Mouse (Mus musculus) heart, adult 9 months (tissue): Measurements from ENCODE around the gene Tbc1d8.

Experiments
- DNase-seq, 2 experiments: peaks; one replicate each; pipeline ENCODE4 v3.0.0; 2022; ENCODE audit warnings: low spot score in 2 of 2

The Tbc1d8 gene

GRCm38 (mm10) chr1:39365562-39365961 is 113.0 kb downstream of the Tbc1d8 start:
- no peak for DNase-seq

DNA sequence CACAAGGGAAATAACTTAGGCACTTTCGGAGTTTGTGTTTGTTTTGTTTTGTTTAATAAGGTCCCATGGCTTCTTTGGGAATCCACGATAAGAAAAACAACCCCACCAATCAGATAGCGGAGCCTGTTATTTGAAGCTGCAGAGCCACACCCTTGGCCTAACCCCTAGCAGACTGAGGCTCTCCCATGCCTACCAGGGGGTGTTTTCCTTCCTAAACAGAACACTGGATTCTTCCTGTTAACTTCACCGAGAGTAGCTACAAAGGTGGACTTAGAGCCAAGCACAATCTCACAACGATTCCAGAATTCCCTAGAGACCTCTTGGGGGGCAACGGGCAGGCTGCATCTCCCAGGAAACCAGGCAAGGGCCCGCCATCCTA is 116.1 kb downstream of the Tbc1d8 start:
- DNase-seq, result no peak

DNA sequence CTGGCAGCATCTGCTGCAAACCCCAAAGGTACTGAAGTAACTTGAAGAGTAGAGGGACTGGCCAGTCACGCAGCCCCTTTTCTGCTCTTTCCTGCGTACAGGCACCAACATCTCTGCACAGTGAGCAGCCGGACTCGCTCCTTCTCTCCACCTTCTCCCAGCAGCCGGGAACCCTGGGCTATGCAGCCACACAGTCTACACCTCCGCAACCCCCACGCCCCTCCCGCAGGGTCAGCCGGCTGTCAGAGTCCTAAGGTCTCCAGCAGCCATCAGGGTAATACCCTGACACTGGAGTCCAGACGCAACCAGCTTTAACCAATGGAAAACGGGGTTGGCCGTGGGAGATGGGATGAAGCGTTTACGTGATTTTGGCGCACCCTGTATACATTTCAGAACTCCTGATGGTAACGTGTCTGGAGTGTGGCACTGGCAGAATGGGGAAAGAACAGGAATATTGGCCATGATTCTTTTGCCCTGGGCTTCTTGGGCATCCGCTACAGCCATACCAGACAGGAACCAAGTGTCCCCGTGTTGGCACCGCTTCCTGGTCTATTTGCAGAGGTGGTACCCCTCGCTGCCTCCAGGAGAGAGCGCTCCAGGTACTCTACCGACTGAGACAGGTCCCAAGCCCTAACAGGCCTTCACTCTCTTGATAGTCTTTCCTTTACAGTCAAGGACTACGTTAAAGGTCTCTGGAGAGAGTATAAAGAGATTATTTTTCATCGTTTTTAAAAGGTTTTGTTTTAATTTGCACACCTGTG is 116.6 kb downstream of the Tbc1d8 start:
- no peak for DNase-seq

DNA sequence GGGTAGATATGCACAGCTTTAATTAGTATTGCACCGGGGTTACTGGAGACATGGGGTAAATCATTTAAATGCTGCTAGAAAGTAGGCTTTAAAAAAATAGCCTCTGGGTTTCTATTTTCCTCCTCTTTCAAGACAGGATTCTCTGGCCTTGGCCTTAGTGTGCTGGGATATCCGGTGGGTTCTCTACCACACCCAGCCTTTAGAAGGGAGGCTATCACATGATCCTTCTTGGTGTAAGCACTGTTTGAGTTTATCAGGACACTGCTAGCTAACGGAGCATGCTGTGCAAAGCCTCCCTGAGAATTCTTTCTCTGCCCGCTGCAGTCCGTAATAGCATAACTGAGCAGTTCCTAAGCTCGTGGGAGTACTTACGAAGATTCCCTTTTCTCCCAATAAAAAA is 129.1 kb downstream of the Tbc1d8 start:
- DNase-seq, result peak; percentile 18 to 35

DNA sequence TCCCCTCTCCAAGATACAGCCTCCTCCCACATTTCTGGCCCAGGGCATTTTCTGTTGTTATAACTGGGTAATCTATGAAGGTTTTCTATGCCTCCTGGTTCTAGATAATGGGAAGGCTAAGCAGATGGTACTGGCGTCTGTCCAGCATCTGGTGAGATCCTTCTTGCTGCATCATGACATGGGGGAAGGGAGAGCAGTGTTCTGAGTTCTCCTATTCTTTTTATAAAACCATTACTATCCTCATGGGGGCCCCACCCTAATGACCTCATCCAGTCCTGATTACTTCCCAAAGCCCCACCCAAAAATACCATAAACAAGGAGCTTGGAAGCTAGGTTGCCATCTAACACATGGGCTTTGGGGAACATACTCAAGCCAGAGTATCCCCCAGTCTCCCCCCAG is 129.6 kb downstream of the Tbc1d8 start:
- peak; percentile 64 to 78 for DNase-seq

- no peak for DNase-seq
Measured at GRCm38 (mm10) chr1:39344981-39345600, 133.5 kb downstream of the Tbc1d8 start.

- no peak for DNase-seq
Measured at GRCm38 (mm10) chr1:39343242-39343641, 135.3 kb downstream of the Tbc1d8 start.

DNA sequence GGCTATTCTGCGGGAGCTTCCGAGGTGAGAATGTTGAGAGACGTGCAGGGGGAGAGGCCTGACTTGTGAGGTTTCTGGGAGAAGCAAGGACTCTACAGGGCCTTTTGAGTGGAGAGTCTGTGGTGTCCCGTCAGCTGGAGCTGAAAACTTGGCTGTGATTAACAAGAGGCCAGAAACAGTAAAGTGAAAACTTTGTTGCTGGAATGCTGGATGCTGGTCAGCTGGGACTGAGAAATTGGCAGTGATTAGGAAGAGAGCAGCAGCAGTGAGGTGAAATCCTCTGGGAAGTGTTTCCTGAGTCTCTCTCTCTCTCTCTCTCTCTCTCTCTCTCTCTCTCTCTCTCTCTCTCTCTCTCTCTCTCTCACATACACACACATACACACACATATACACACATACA is 136.7 kb downstream of the Tbc1d8 start:
- peak; percentile 17 to 20 for DNase-seq

DNA sequence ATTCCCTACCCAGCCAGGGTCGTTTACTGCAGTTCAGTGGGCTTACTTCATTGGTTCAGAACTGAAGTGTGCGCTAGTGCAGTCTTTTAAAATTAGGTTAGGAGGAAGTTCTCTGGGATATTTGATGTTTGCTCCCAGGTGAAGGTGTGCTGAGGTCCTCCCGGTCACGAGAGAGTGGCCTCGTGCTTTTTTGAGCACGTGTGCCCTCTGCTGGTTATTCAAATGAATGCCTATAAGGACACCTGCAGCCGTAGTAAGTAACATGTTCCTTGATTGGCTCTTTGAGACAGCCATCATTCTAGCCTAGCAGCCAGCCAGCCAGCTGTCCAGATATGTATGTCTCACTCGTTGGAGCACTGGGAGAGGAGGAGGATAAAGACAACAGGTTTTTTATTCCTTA is 137.9 kb downstream of the Tbc1d8 start:
- peak; percentile 24 to 55 for DNase-seq

GRCm38 (mm10) chr1:39340156-39340555 is 138.4 kb downstream of the Tbc1d8 start:
- no peak for DNase-seq

GRCm38 (mm10) chr1:39339455-39339854 is 139.1 kb downstream of the Tbc1d8 start:
- DNase-seq, result no peak

- DNase-seq, result no peak
Measured at GRCm38 (mm10) chr1:39338831-39339230, 139.7 kb downstream of the Tbc1d8 start.

GRCm38 (mm10) chr1:39336788-39337187 is 141.8 kb downstream of the Tbc1d8 start:
- DNase-seq, result no peak

DNA sequence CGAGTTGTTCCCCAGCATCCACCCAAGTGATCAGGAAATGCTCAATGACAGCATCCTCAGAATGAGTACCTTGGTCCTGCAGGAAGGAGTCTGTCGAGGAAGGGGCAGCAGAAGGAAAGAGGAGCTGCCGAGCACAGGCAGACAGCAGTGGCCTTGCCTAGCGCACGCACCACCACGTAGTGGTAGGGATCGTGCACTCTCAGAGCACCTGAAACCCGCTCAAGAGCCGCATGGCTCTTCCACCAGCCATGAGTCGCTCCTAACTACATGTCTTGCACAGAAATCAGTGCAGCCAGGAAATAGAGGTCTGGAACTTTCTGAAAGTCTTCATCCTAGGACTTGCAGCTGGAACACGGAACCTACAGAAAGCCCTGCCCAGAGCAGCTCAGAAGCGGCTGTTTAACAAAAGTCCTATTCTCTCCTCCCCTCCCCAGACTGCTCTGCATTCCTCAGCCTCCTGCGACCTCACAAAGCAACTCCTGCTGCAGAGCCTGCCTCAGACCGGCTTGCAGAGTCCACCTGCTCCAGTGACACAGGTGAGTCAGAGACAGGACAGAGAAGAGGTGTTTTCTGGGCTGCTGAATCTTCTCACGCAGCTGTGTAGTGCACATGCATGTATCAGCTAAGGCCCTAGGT is 142.9 kb downstream of the Tbc1d8 start:
- no peak for DNase-seq

- DNase-seq, result no peak
Measured at GRCm38 (mm10) chr1:39332456-39332855, 146.1 kb downstream of the Tbc1d8 start.

DNA sequence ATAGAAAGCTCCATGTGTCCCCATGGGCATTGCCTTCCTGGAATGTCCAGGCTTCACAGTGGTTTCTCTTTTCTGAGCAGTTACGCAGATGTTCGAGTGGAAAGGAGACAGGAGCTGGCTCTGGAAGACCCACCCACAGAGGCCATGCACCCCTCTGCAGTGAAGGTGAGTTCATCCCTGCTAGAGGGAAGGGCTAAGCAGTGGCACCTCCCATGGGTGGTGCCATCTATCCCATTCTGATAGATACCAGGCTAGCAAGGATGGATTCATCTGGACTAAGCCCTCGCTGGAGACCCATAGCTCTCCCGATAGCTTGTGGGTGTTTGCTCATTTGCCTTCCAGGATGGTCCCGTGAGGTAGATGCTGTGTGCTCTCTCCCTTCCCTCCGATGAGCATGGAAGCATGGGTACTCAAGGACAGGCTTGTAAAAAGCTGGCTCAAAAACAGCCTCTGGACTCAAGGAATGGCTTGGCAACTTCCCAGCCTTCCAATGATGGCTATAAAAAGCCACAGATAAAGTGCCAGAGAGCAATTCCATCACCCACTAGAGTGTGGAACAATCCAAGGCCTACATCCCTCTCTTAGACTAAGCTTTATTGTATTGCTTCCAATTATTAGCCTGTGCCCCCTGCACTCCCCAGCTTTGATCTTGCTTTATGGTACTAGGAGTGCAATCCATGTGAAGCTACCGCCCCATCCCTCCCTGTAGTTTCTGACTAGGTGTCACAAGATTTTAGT is 147.5 kb downstream of the Tbc1d8 start:
- DNase-seq, result peak; percentile 37 to 70

- DNase-seq, result no peak
Measured at GRCm38 (mm10) chr1:39327546-39327945, 151.0 kb downstream of the Tbc1d8 start.

GRCm38 (mm10) chr1:39325228-39325627 is 153.3 kb downstream of the Tbc1d8 start:
- peak; percentile 21 to 24 for DNase-seq

GRCm38 (mm10) chr1:39321954-39322353 is 156.6 kb downstream of the Tbc1d8 start:
- DNase-seq, result no peak
